Mouse (Mus musculus) cerebellum, postnatal 14 days (tissue): ENCODE measurements around the gene H2-Q2.
"Not testable (repeated sequence)": the region's sequence is repeated elsewhere in the genome, so short reads cannot be mapped to it uniquely, and the experiment has no call there.

Experiments used
- DNase-seq, 2 experiments: peaks; one replicate each; pipeline ENCODE4 v3.0.0; 2021; ENCODE audit warnings: mixed read lengths in 2 of 2

Gene H2-Q2

GRCm38 (mm10) chr17:35342071-35342671 lies at the start of gene H2-Q2:
Gene H2-Q2 (plus strand): TSS chr17:35342242.
- no peak for DNase-seq

GRCm38 (mm10) chr17:35295796-35296195 lies 46.2 kb upstream of the H2-Q2 start:
- peak; percentile 67 to 84 for DNase-seq

GRCm38 (mm10) chr17:35300261-35300945 lies 41.6 kb upstream of the H2-Q2 start:
- peak in 1 of 2 experiments; percentile 37 for DNase-seq

DNA sequence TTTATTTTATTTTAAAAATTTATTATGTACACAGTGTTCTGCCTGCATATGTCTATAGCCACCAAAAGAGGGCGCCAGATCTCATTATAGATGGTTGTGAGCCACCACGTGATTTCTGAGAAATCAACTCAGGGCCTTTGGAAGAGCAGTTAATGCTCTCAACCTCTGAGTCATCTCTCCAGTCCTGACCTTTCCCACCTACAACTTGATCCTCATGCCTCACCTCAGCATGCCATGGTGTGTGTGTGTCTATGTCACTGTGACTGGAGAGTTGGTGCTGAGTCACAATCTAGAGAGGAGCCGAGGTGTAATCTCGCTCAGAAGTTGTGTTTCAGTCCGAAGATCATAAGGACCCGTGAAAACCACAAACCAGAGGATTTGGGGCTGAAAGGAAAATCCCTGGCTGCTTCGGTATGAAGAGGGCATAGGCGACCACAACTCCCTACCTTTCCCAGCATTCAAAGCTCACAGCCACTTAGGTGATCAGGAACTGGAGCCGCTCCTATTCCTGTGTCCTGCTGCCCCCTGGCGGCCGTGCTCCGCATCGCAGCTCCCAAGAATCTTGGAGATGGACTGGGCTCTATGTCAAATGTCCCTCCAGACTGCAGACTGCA lies 40.3 kb upstream of the H2-Q2 start:
- peak; percentile 96 to 99 for DNase-seq

DNA sequence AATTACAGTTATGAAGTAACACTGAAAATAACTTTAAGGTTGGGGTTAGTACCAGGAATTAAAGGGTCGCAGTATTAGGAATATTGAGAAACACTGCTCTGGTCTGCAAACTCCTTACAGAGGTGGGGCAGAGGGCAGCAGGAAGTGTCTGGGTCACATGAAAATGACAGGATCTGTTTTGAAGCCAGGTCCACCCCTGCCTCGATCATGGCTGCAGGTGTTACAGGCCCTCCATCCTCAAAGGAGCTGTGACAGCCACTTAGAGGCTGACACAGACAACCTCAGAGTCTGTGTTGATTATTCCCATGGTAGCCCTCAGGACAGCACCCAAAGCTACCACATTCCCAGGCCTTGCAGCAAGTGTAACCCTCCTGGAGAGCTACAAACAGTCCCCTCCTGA lies 38.8 kb upstream of the H2-Q2 start:
- no peak for DNase-seq

- DNase-seq = no peak
Measured at GRCm38 (mm10) chr17:35303756-35304350, 38.2 kb upstream of the H2-Q2 start.

DNA sequence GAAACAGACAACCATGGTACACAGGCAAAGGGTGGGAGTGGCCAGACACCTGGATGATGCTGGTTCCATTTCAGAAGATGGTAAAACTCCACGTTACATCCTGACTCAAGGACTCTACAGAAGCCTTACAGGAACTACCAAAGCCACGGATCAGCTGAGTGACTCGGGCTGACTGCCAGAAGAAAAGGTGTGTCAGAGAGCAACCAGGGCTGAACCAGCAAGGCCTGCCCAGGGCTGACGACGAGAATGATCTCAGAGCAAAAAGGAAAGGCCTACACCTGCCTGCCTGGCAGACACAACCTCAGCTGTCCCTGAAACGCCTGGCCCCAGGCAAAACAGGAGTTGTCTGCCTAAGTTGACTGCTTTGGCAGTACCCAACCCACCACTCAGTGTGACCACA lies 37.6 kb upstream of the H2-Q2 start:
- DNase-seq = no peak

GRCm38 (mm10) chr17:35304921-35305320 lies 37.1 kb upstream of the H2-Q2 start:
- not testable (repeated sequence) for DNase-seq

GRCm38 (mm10) chr17:35318671-35319070 lies 23.4 kb upstream of the H2-Q2 start:
- DNase-seq = no peak

GRCm38 (mm10) chr17:35320327-35321081 lies 21.5 kb upstream of the H2-Q2 start, which contains the start of gene H2-Q1:
Gene H2-Q1 (plus strand): TSS chr17:35320405.
- no peak for DNase-seq

GRCm38 (mm10) chr17:35325124-35325523 lies 16.9 kb upstream of the H2-Q2 start:
- not testable (repeated sequence) for DNase-seq

DNA sequence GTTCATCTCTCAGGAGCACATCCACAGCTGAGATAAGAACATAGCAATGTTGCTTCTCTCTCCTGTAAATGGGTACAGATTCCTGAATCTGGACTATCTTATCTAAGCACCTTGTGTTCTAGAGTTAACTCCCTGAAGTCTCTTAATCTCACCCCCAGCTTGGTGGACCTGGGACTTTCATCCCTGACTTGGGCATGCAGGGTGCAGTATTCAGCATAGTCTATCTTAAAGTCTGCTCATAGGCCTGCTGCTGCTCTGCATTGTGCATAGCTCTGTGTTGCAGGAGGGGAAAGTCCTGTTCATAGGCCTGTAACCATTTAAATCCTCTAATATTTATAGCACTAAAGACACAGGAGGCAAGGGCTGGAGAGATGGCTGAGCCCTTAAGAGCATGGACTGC lies 16.0 kb upstream of the H2-Q2 start:
- DNase-seq = not testable (repeated sequence)

- not testable (repeated sequence) for DNase-seq
Measured at GRCm38 (mm10) chr17:35329714-35330113, 12.3 kb upstream of the H2-Q2 start.

DNA sequence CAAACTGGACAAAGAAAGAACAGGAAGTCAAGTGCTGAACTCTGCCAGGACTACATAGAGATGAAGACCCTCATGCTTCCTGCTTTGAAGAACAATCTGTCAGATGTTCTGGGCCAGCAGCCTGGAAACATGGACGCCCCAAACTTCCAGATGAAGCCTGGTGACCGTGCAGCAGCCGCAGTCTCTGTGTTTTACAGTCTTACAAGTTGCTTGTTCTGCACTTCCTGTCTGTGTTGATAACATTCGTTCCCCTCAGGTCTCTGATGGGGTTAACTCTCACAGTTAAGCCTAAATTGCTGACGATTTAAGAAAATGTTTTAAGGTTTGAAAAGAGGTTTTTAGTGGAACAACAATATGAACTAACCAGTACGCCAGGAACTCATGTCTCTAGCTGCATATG lies 10.5 kb upstream of the H2-Q2 start:
- not testable (repeated sequence) for DNase-seq

GRCm38 (mm10) chr17:35342711-35343476 lies 852 bp downstream of the H2-Q2 start:
- peak in 1 of 2 experiments; percentile 12 for DNase-seq

DNA sequence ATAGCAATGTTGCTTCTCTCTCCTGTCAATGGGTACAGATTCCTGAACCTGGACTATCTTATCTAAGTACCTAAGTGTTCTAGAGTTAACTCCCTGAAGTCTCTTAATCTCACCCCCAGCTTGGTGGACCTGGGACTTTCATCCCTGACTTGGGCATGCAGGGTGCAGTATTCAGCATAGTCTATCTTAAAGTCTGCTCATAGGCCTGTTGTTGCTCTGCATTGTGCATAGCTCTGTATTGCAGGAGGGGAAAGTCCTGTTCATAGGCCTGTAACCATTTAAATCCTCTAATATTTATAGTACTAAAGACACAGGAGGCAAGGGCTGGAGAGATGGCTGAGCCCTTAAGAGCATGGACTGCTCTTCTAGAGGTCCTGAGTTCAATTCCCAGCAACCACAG lies 5.6 kb downstream of the H2-Q2 start:
- DNase-seq = not testable (repeated sequence)

- DNase-seq = not testable (repeated sequence)
Measured at GRCm38 (mm10) chr17:35353275-35353674, 11.2 kb downstream of the H2-Q2 start.

GRCm38 (mm10) chr17:35354071-35354470 lies 12.0 kb downstream of the H2-Q2 start:
- no peak for DNase-seq

- DNase-seq = no peak
Measured at GRCm38 (mm10) chr17:35357086-35357485, 15.0 kb downstream of the H2-Q2 start.

DNA sequence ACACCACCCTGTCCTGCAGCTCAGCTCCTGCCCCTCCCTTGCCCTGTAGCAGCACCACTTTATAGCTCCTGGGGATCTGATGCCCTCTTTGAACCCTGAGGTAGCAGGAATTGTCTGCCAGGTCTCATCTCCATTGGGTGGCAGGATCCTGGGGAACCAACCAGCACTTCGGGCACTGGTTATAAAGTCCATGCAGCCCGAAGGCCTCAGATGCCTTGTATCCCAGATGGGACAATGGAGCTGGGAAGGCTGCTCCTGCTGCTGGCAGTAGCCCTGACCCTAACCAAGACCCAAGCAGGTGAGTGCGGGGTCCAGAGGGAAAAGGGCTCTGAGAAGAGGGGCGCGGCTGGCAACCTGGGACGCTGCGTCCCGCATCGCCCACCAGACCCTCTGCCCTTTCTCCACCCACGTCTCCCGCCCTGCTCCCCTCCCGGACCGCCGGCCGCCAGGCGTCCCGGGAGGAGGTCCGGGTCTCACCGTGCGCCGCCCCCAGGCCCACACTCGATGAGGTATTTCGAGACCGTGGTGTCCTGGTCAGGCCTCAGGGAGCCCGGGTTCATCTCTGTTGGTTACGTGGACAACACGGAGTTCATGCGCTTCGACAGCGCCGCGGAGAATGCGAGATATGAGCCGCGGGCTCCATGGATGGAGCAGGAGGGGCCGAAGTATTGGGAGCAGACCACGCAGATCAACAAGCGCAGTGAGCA lies 16.9 kb downstream of the H2-Q2 start:
- no peak for DNase-seq

DNA sequence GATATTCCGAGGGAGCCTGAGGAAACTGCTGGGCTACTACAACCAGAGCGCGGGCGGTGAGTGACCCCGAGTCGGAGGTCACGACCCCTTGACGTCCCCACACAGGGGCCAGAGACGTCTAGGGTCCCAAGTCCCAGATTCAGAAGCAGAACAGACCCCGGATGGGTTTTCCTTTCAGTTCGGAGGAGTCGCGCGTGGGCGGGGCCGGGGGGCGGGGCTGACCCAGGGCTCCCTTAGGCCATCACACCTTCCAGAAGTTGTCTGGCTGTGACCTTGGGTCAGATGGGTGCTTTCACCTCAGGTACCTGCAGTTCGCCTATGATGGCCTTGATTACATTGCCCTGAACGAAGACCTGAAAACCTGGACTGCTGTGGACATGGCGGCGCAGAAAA lies 17.4 kb downstream of the H2-Q2 start:
- DNase-seq = no peak
